Mouse (Mus musculus) E14TG2a.4 (cell line): ENCODE results near the gene Cpsf6.

Experiments used
- CTCF ChIP-seq: conservative IDR thresholded peaks from 2 replicates; pipeline ENCODE4 v1.5.1; 2014; ENCODE audit warnings: low read length
- NANOG ChIP-seq: IDR thresholded peaks from 2 replicates; pipeline ENCODE4 v1.6.1; 2014; ENCODE audit warnings: borderline replicate concordance, low read length, mixed read lengths
- POU5F1 ChIP-seq: IDR thresholded peaks from 2 replicates; pipeline ENCODE4 v1.6.1; 2014; ENCODE audit warnings: low read length, borderline replicate concordance

DNA sequence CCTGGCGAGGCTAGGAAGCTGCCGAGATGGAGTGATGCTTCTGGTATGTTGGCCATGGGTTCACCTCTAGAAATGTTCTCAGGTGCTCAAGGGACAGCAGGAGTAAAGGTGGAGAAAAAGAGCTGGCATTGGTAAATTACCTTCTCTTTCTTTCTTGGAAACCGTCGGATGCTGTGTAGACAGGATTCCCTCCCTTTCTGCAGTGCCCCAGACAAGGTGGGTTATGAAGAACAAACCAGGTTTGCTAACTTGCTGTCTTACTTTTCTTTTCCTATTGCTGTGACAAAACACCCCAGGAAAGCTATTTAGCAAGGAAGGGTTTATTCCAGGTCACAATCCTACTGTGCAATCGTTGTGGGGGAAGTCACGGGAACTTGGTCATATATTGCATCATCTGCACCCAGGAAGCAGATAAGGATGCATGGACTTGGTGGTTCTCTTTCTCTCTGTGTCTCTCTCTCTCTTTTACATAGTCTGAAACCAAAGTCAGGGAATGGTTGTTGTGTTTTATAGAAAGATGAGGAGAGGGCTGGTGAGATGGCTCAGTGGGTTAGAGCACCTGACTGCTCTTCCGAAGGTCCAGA lies 32.8 kb upstream of the Cpsf6 start:
- TF ChIP-seq CTCF = no peak
- TF ChIP-seq NANOG = no peak
- no peak for TF ChIP-seq POU5F1
